In the genomic region with DNA sequence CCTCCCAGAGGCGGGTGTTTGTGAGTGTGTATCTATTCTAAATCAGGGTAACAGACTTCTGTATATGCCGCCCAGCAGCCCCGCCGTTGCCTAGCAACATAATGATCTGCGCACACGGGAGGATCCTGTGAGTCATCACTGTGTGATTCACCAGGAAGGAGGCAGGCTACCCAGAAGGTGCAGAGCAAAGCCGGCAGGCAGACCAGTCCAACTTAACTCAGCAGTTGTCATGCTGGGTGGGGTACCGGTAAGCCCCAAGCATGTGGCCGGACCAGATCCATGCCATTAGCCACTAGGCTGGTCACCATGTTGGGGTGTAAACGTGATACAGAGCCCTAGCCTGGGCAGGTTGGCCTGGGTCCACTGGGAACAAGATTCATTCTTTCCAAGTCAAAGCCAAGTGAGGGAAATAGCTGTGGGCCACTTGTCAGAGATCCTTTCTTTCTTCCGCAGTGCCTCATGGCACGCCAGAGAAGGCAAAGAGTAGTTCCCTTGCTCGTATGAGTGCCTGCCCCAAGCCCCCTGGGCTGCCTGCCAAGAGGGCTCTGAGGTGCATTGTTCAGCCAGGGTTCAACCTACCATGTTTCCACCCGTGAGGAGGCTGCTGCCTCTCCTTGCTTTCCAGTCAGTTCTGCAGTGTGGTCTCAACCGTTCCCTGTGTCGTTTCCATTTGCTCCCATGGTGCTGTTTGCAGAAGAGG, we compare ENCODE assay signal across 8 mouse cellular contexts. TPM values are rescaled to one million over a fixed set of nuclear protein-coding genes. Genes with fewer than 3 reads are reported as not detected.
DNase-seq lines count a peak whose midpoint lies in the region; ATAC-seq and TF ChIP-seq lines count a peak whose summit lies in the region.

No protein-coding gene starts in this region.

- in situ Hi-C loops in Patski (cut with MboI; ENCODE audit: low pct_unique_long_range_greater_than_20kb) = loop anchor here (10.0 kb wide), 1 partner anchor 583 kb away; no protein-coding TSS in a partner anchor

- POLR2A ChIA-PET in Patski (lab: Charles Lee) = no interaction called here

- ATAC-seq in Patski = peak; percentile 80
- peak; percentile 28; the same call in 1 of the 2 replicates for ATAC-seq in common myeloid progenitor, adult 5-6 weeks (replicated peaks; ENCODE audit: low read depth, poor library complexity, severe bottlenecking)
- peak; percentile 40 for ATAC-seq in granulocyte monocyte progenitor cell, adult 5-6 weeks (replicated peaks; ENCODE audit: poor library complexity, severe bottlenecking)

- no peak for TF ChIP-seq CTCF in Patski (IDR thresholded peaks at IDR 0.05)

- CTCF ChIA-PET in Patski (lab: Charles Lee) = interaction anchor here (1.3 kb wide), 1 partner anchor 14 kb away, joined by 3 read pairs; no protein-coding TSS in a partner anchor

- no peaks in the 10 kb centered on the region for H3K27me3 ChIP-seq in Patski

- DNase-seq in 416B (ENCODE audit: low read depth) = peak; percentile 93
- peak; percentile 72 for DNase-seq in Patski (ENCODE audit: low read depth, low spot score)
- DNase-seq in layer of hippocampus, adult 11-12 months (ENCODE audit: low spot score) = peak; percentile 90
- DNase-seq in lung, postnatal 4 days = peak; percentile 14 to 39
- DNase-seq in right cerebral cortex, postnatal 36 days (ENCODE audit: low spot score in 2 of 2) = peak; percentile 84 to 91
- no peak for DNase-seq in kidney, adult 8-10 months

RNA-seq across cellular contexts. Expression of gene Cttn, which starts 53.0 kb away (rescaled TPM):
- polyA plus RNA-seq in Patski (2021) = 385 TPM
- total RNA-seq in common myeloid progenitor, adult 5-6 weeks (2017) = 41.2 and 46.7 TPM in 2 replicates
- 1.5 and 2.4 TPM in 2 replicates for total RNA-seq in granulocyte monocyte progenitor cell, adult 5-6 weeks (2014; fragmentation: Nextera tagmentation)
- 2.3 and 6.8 TPM in 2 replicates for total RNA-seq in granulocyte monocyte progenitor cell, adult 5-6 weeks (2017)

Comparison
In these comparisons a context has a peak if more than half of its experiments do, and no peak if none do; other contexts are left out.
1. DNase-seq: peak in 416B (single experiment), Patski (single experiment), layer of hippocampus, adult 11-12 months (single experiment), lung, postnatal 4 days (2 of 2) and right cerebral cortex, postnatal 36 days (2 of 2); none in kidney, adult 8-10 months (0 of 2).
2. ATAC-seq: peak in every context shown above with its lines; median percentile 80 in Patski; 40 in granulocyte monocyte progenitor cell, adult 5-6 weeks; 28 in common myeloid progenitor, adult 5-6 weeks.